Mouse (Mus musculus): ENCODE results near the gene Pfn1. TPM values are rescaled to one million over a fixed set of nuclear protein-coding genes. Genes with fewer than 3 reads are reported as not detected.

The Pfn1 gene
- total and polyA plus RNA-seq, 2 experiments from 2014 or later, result 486 to 600 TPM

- H3K4me1 ChIP-seq (ENCODE audit: insufficient read depth, low read length), result 0 out of 2 replicates have a peak, but pooled peaks cover 6% of the 10 kb centered on the region
- WGBS, result 38% methylated on average over 14 of the region's 14 CpGs
- peak overlapping the region; percentile 72 for H3K9ac ChIP-seq (replicated peaks; ENCODE audit: low read length, poor library complexity, severe bottlenecking)
- H3K9me3 ChIP-seq (ENCODE audit: low read length), result no peaks in the 10 kb centered on the region
- no peak for ATAC-seq (ENCODE audit: low FRiP score)
- H3K36me3 ChIP-seq (ENCODE audit: insufficient read depth, low read length), result peaks cover 16% of the 10 kb centered on the region
- no peak for TF ChIP-seq CTCF (IDR thresholded peaks at IDR 0.05)
- H3K27me3 ChIP-seq (ENCODE audit: insufficient read depth, low read length), result no peaks in the 10 kb centered on the region
- peak overlapping the region; percentile 96 for H3K27ac ChIP-seq (ENCODE audit: low read depth, low read length)
- no peak for DNase-seq (ENCODE audit: low spot score)
- H3K4me3 ChIP-seq (ENCODE audit: low read depth, low read length), result peak overlapping the region; percentile 57
- H3K4me2 ChIP-seq (ENCODE audit: low read depth, low read length, poor library complexity, severe bottlenecking), result peak overlapping the region; percentile 87
Observed at GRCm38 (mm10) chr11:70670483-70670882, 16.0 kb upstream of the Pfn1 start.

DNA sequence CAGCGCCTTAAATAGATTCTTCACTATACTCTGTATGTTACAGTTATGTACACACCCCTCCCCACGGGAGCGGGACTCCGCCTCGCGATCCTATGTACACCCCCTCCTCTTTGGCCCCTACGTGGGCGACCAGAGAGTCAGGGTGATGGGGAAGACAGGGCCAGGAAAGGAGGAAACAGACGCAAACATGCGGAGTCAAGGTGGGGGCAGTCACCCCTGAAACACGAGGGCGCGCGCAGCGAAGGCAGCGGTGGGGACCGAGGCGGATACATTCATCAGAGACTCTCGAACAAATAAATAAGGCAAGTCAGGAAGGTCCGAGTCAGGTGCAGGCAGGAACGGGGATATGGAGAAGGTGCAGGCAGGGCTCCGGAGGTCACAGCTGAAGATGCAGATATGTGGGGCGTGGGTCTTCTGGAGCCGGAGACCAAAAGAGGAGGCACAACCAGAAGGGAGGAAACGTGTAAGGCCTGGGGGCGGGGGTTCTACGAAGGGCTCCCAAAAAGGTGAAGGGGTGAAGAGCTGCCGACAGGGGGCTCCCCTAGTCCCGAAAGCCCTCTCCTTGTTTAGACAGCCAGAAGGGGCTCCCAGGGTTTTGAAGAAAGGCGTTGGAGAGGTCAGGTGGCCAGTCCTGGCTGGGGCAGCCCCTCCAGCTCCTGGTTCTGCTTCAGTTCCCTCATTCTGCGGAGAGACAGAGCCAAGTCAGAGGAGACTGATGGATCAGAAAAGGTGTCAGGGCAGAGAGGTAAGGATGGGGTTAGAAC, 15.3 kb upstream of the Pfn1 start:
- Histone ChIP-seq H3K9ac (replicated peaks; ENCODE audit: low read length, poor library complexity, severe bottlenecking) (peak overlapping the region; percentile 72), H3K4me3 (ENCODE audit: low read depth, low read length) (peak overlapping the region; percentile 57), H3K4me2 (ENCODE audit: low read depth, low read length, poor library complexity, severe bottlenecking) (peak overlapping the region; percentile 87), H3K36me3 (ENCODE audit: insufficient read depth, low read length) (peaks cover 16% of the 10 kb centered on the region), H3K27me3 (ENCODE audit: insufficient read depth, low read length) (no peaks in the 10 kb centered on the region), H3K9me3 (ENCODE audit: low read length) (no peaks in the 10 kb centered on the region), H3K27ac (ENCODE audit: low read depth, low read length) (peak overlapping the region; percentile 96), H3K4me1 (ENCODE audit: insufficient read depth, low read length) (0 out of 2 replicates have a peak, but pooled peaks cover 6% of the 10 kb centered on the region)
- WGBS, result under 1% methylated on average over 31 of the region's 31 CpGs
- peak; percentile 72 for TF ChIP-seq CTCF (IDR thresholded peaks at IDR 0.05)
- peak; percentile 82 for DNase-seq (ENCODE audit: low spot score)
- ATAC-seq (ENCODE audit: low FRiP score), result peak; percentile 50

- peak; percentile 99 for DNase-seq (ENCODE audit: low spot score)
Observed at GRCm38 (mm10) chr11:70668771-70669505, 14.5 kb upstream of the Pfn1 start, which contains the start of gene Spag7. Gene Spag7 (minus strand): TSS chr11:70669416.

GRCm38 (mm10) chr11:70668335-70668770, 13.9 kb upstream of the Pfn1 start:
- Histone ChIP-seq H3K27me3 (ENCODE audit: insufficient read depth, low read length) (no peaks in the 10 kb centered on the region), H3K36me3 (ENCODE audit: insufficient read depth, low read length) (peaks cover 20% of the 10 kb centered on the region), H3K4me2 (ENCODE audit: low read depth, low read length, poor library complexity, severe bottlenecking) (peak overlapping the region; percentile 58), H3K4me3 (ENCODE audit: low read depth, low read length) (peak overlapping the region; percentile 57), H3K27ac (ENCODE audit: low read depth, low read length) (peak overlapping the region; percentile 60), H3K9ac (replicated peaks; ENCODE audit: low read length, poor library complexity, severe bottlenecking) (peak overlapping the region; percentile 2), H3K9me3 (ENCODE audit: low read length) (no peaks in the 10 kb centered on the region), H3K4me1 (ENCODE audit: insufficient read depth, low read length) (0 out of 2 replicates have a peak, but pooled peaks cover 6% of the 10 kb centered on the region)
- no peak; the same call in 1 of the 2 replicates for ATAC-seq (ENCODE audit: low FRiP score)
- TF ChIP-seq CTCF (IDR thresholded peaks at IDR 0.05), result no peak
- DNase-seq (ENCODE audit: low spot score), result no peak
- WGBS, result 2% methylated on average over 15 of the region's 15 CpGs

More at GRCm38 (mm10) chr11:70668771-70669505, 14.5 kb upstream of the Pfn1 start, which contains the start of gene Spag7:
- WGBS, result under 1% methylated on average over 44 of the region's 44 CpGs
- H3K36me3 ChIP-seq (ENCODE audit: insufficient read depth, low read length), result peaks cover 22% of the 10 kb centered on the region
- H3K27me3 ChIP-seq (ENCODE audit: insufficient read depth, low read length), result no peaks in the 10 kb centered on the region
- peak within 1 kb of the TSS; percentile 72 for H3K9ac ChIP-seq (replicated peaks; ENCODE audit: low read length, poor library complexity, severe bottlenecking)
- H3K4me2 ChIP-seq (ENCODE audit: low read depth, low read length, poor library complexity, severe bottlenecking), result peak within 1 kb of the TSS; percentile 87
- H3K4me3 ChIP-seq (ENCODE audit: low read depth, low read length), result peak within 1 kb of the TSS; percentile 57
- ATAC-seq (ENCODE audit: low FRiP score), result peak; percentile 94
- H3K27ac ChIP-seq (ENCODE audit: low read depth, low read length), result peak within 1 kb of the TSS; percentile 96
- 0 out of 2 replicates have a peak, but pooled peaks cover 6% of the 10 kb centered on the region for H3K4me1 ChIP-seq (ENCODE audit: insufficient read depth, low read length)
- no peaks in the 10 kb centered on the region for H3K9me3 ChIP-seq (ENCODE audit: low read length)
- no peak; the same call in 1 of the 2 replicates for TF ChIP-seq CTCF (IDR thresholded peaks at IDR 0.05)

DNA sequence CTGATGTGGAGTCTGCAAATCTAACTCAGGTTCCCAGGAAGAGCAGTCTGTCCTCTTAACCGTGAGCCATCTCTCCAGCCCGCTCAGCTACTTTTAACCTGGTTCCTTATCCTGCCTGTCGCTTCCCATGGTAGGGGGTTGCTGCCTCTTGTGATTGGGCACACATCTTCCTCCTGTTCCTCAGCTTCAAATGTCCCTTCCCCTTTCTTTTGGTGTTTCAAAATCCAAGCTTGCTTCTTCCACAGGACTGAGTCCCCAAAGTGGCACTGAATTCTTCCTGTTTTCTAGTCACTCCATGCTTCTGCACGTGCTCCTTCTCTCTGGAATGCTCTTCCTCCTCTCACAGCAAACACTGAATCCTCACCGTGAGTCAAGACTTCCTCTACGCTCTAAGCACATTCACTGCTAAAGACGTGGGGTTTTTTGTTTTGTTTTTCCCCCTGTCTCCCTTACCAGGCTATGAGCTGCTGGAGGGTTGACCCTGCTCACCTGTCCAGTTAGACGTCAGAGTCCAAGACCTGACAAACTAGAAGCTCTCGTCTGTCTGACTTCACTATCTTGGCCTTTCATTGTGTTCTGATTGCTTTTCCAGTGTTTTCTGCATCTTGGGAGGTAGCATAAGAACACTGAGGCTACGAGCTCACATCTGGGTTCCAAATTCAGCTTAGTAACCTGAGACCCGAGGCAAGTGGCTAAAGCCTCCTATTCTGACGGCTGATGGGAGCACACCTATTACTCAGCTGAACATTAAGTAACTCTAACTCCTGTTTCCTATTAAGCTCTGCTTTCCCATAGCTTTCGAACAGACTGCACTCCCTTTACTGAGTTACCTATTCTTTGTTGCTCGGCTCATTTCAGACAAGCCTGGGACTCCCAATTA, 13.1 kb upstream of the Pfn1 start:
- Histone ChIP-seq H3K4me2 (ENCODE audit: low read depth, low read length, poor library complexity, severe bottlenecking) (peak overlapping the region; percentile 58), H3K4me3 (ENCODE audit: low read depth, low read length) (peak overlapping the region; percentile 57; the same call in 1 of the 2 replicates), H3K9me3 (ENCODE audit: low read length) (no peaks in the 10 kb centered on the region), H3K27me3 (ENCODE audit: insufficient read depth, low read length) (no peaks in the 10 kb centered on the region), H3K27ac (ENCODE audit: low read depth, low read length) (peak overlapping the region; percentile 60; the same call in 1 of the 2 replicates), H3K9ac (replicated peaks; ENCODE audit: low read length, poor library complexity, severe bottlenecking) (peak overlapping the region; percentile 2; the same call in 1 of the 2 replicates), H3K36me3 (ENCODE audit: insufficient read depth, low read length) (peaks cover 26% of the 10 kb centered on the region), H3K4me1 (ENCODE audit: insufficient read depth, low read length) (0 out of 2 replicates have a peak, but pooled peaks cover 6% of the 10 kb centered on the region)
- TF ChIP-seq CTCF (IDR thresholded peaks at IDR 0.05), result no peak
- WGBS, result 76% methylated on average over 14 of the region's 14 CpGs
- ATAC-seq (ENCODE audit: low FRiP score) (no peak), DNase-seq (ENCODE audit: low spot score) (no peak)

Data from midbrain, postnatal 0 days (tissue).